Mouse (Mus musculus): Measurements from ENCODE around the gene Zdhhc23.

DNA sequence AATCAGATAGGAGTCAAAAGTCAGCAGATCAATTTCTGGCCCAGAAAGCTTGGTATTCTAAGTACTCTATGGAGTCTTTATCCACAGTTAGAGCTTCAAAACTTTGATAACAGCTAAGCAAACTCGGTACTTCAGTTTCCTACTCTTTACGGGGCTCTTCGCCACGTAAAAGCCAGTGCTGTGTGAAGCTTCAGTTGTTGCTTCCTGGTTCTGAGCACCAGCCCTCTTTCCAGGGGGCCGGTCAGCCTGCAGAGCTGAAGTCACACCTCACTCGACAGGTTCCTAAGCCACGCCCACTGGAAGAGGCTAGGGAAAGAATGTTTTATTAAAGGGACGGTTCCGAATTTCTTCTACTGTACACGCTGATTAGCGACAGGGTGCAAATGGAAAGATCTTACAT is 36.6 kb upstream of the Zdhhc23 start:
- TF ChIP-seq CTCF (IDR thresholded peaks at IDR 0.05; ENCODE audit: extremely low read depth, insufficient read length, insufficient replicate concordance, low read depth, low read length) (no peak), POLR2A (IDR thresholded peaks at IDR 0.05; ENCODE audit: low read depth, low read length) (peak; percentile 25; the same call in 1 of the 2 replicates)

All from small intestine, adult 2 months (tissue).